Mouse (Mus musculus): Measurements from ENCODE around the gene Scaf11. TPM values are rescaled to one million over a fixed set of nuclear protein-coding genes. Genes with fewer than 3 reads are reported as not detected.
"Not testable (repeated sequence)": the region's sequence is repeated elsewhere in the genome, so short reads cannot be mapped to it uniquely, and the experiment has no call there.

The Scaf11 gene
- 112 and 116 TPM in 2 replicates for polyA plus RNA-seq (2014; fragmentation: Nextera tagmentation; extraction: Ambion mirVana)

DNA sequence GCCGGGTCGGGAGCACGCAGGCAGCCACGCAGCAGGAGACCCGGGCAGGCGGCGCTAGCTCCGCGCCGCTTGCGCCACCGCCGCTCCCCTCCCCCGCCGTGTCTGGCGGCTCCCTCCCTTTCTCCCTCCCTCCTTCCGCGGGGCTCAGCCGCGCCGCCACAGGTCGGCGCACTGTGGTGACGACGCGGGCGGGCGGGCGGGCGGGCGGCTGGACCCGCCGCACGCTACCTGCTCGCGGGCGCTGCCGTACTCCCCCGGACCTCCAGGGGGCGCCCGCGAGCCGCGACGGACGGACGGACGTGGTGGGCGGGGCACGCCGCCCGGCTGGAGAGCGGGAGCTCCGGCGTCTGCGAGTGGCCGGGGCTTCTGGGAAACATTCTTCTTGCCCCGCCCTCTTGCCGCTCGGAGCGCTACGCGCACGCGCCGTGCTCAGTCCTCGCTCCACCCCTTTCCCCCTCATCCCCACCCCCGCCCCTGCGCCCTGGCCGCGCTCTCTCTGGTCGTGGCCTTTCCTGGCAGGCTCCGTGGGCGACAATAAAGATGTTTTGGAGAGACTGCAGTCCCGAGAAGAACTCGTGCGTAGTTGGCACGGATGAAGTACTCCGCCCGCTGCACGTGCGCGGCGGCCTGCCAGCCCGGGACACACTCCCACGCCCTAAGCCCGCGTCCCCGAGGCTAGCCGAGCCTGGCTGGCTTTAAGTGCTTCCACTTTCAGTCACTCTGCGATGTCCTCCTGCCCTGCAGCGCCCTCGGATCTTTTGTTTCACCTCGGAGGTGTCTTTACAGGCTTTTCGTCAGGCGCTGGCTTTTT, at the start of gene Scaf11:
Gene Scaf11, minus strand, starts transcription at position 114 of the 811 bp plus-strand sequence.
- peak; percentile 99 for DNase-seq
- Histone ChIP-seq H3K9me3 (ENCODE audit: low read depth, low read length) (no peaks in the 10 kb centered on the region), H3K27me3 (ENCODE audit: insufficient read depth, low read length) (no peaks in the 10 kb centered on the region), H3K4me2 (peak within 1 kb of the TSS; percentile 94), H3K27ac (ENCODE audit: low read depth) (peak within 1 kb of the TSS; percentile 100), H3K4me3 (ENCODE audit: low read depth, low read length) (peak within 1 kb of the TSS; percentile 89), H3K9ac (peak within 1 kb of the TSS; percentile 98), H3K36me3 (ENCODE audit: insufficient read depth) (no peaks in the 10 kb centered on the region), H3K4me1 (ENCODE audit: insufficient read depth) (0 out of 2 replicates have a peak, but pooled peaks cover 8% of the 10 kb centered on the region)
- WGBS = under 1% methylated on average over 74 of the region's 96 CpGs
- 0 out of 2 replicates have a peak, but pooled peaks have one; percentile 34 for TF ChIP-seq CTCF (IDR thresholded peaks at IDR 0.05; ENCODE audit: low read depth)
- ATAC-seq (ENCODE audit: insufficient read depth) = peak; percentile 95

DNA sequence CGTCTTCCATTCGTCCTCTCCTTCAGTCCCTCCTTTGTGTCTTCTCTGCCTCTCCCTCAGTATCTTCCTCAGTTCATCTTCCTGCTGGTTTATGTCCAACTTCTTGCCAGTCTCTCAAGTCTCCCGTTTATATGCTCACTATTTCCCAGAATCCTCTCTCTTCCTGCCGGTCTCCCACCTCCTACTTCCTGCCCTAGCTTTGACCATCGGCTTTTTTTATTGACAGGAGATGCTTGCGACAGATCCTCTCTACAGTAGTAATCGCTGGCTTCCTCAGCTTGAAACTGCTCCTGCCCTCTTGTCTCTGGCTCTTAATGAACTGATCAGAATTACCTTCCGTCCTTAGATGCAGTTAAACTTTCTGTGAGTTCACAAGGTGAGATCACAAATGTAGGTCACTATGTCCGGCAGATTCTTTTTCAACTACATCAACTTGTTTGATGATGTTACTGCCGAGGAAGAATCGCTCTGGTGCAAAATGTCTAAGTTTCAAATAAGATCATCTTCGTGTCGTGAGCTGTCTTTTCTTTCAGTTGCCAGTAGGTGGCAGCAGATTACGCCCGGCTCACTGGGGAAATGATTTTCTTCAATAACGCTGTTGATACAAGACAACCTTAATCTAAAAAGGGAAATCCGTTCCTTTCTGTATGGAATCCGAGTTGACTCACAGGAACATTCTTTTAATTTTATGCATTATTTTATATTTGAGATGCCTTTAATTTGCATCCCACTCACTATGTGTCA, 46.6 kb upstream of the Scaf11 start:
- Histone ChIP-seq H3K36me3 (ENCODE audit: insufficient read depth) (no peaks in the 10 kb centered on the region), H3K27ac (ENCODE audit: low read depth) (no peak overlapping the region), H3K9me3 (ENCODE audit: low read depth, low read length) (peaks cover 8% of the 10 kb centered on the region; the same call in 1 of the 2 replicates), H3K27me3 (ENCODE audit: insufficient read depth, low read length) (no peaks in the 10 kb centered on the region), H3K4me1 (ENCODE audit: insufficient read depth) (no peaks in the 10 kb centered on the region), H3K4me2 (peak overlapping the region; percentile 49), H3K9ac (peak overlapping the region; percentile 28; the same call in 1 of the 2 replicates), H3K4me3 (ENCODE audit: low read depth, low read length) (peak overlapping the region; percentile 8)
- TF ChIP-seq CTCF (IDR thresholded peaks at IDR 0.05; ENCODE audit: low read depth) = peak; percentile 84
- ATAC-seq (ENCODE audit: insufficient read depth) (no peak), DNase-seq (peak; percentile 87)
- 29% methylated on average over 18 of the region's 18 CpGs for WGBS

DNA sequence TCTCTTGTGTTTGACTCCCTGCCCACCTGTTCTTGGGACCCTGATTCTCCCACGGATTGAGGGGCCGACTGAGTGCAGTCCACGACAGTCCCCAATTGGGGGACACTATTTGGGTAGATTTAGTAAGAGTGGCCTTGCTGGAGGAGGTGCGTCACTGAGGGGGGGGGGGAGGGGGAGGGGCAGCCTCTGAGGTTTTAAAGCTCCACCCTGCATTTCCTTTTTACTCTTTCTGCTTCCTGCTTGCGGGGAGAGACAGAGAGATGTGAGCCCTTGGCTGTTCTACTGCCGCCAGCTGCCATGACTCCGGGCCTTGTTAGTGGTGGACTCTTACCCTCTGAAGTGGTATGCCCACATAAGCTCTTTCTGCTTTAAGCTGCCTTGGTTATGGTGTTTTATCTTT, 37.0 kb upstream of the Scaf11 start:
- H3K9me3 ChIP-seq (ENCODE audit: low read depth, low read length) = no peaks in the 10 kb centered on the region
- no peak for ATAC-seq (ENCODE audit: insufficient read depth)

DNA sequence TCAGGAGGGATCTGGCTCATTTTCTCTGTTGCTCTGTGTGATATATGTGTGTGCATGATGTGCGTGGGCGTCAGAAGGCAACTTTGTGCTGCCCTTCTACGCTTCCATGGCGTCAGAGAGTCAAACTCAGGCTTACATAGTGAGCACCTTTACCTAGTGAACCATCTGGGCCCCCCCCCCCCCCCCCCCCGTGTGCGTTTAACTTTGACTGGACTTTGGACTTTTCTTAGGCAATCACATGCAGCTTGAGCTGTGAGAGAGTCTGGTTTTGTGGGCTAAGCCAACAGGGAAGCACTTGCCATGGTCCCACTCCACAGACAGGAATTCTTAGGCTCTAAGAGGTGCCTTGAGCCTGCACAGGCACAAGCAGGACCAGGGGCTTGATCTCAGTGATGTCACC, 33.6 kb upstream of the Scaf11 start:
- TF ChIP-seq CTCF (IDR thresholded peaks at IDR 0.05; ENCODE audit: low read depth) = no peak
- no peaks in the 10 kb centered on the region for H3K36me3 ChIP-seq (ENCODE audit: insufficient read depth)
- 89% methylated on average over 5 of the region's 6 CpGs for WGBS
- no peak overlapping the region for H3K4me3 ChIP-seq (ENCODE audit: low read depth, low read length)
- H3K27me3 ChIP-seq (ENCODE audit: insufficient read depth, low read length) = no peaks in the 10 kb centered on the region
- no peak for DNase-seq
- ATAC-seq (ENCODE audit: insufficient read depth) = no peak
- H3K9ac ChIP-seq = no peak overlapping the region
- no peaks in the 10 kb centered on the region for H3K4me1 ChIP-seq (ENCODE audit: insufficient read depth)
- no peak overlapping the region for H3K27ac ChIP-seq (ENCODE audit: low read depth)
- H3K9me3 ChIP-seq (ENCODE audit: low read depth, low read length) = no peaks in the 10 kb centered on the region
- no peak overlapping the region for H3K4me2 ChIP-seq

More for the DNA sequence above, 37.0 kb upstream of the Scaf11 start:
- Histone ChIP-seq H3K36me3 (ENCODE audit: insufficient read depth) (no peaks in the 10 kb centered on the region), H3K27me3 (ENCODE audit: insufficient read depth, low read length) (no peaks in the 10 kb centered on the region), H3K4me3 (ENCODE audit: low read depth, low read length) (no peak overlapping the region), H3K9ac (no peak overlapping the region), H3K4me1 (ENCODE audit: insufficient read depth) (no peaks in the 10 kb centered on the region), H3K27ac (ENCODE audit: low read depth) (no peak overlapping the region), H3K4me2 (no peak overlapping the region)
- DNase-seq = no peak
- 86% methylated on average over 7 of the region's 7 CpGs for WGBS
- TF ChIP-seq CTCF (IDR thresholded peaks at IDR 0.05; ENCODE audit: low read depth) = no peak

DNA sequence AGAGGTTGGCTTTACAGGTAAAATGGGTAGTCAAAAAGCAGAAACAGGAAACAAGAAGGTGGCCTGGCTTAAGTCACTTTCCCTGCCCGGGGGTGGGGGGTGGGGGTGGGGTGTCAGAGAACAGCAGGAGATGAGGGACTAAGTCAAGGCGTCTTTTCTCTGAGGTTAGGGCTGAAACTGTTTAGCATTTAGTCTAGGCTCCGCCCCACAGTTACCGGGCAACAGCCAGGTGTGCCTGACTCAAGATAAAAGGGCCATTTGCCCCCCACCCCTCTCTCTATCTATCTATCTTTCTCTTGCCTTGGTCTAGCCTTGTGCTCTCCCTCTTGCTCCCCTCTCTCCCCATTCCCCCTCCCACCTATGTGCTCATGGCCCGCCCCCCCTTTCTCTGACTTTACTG, 32.9 kb upstream of the Scaf11 start:
- no peaks in the 10 kb centered on the region for H3K27me3 ChIP-seq (ENCODE audit: insufficient read depth, low read length)
- TF ChIP-seq CTCF (IDR thresholded peaks at IDR 0.05; ENCODE audit: low read depth) = no peak
- 0 out of 2 replicates have a peak, but pooled peaks cover 3% of the 10 kb centered on the region for H3K4me1 ChIP-seq (ENCODE audit: insufficient read depth)
- H3K4me3 ChIP-seq (ENCODE audit: low read depth, low read length) = no peak overlapping the region
- DNase-seq (no peak), ATAC-seq (ENCODE audit: insufficient read depth) (no peak)
- no peaks in the 10 kb centered on the region for H3K9me3 ChIP-seq (ENCODE audit: low read depth, low read length)
- H3K36me3 ChIP-seq (ENCODE audit: insufficient read depth) = no peaks in the 10 kb centered on the region
- no peak overlapping the region for H3K27ac ChIP-seq (ENCODE audit: low read depth)
- H3K9ac ChIP-seq = no peak overlapping the region
- 67% methylated on average over 5 of the region's 5 CpGs for WGBS
- no peak overlapping the region for H3K4me2 ChIP-seq

DNA sequence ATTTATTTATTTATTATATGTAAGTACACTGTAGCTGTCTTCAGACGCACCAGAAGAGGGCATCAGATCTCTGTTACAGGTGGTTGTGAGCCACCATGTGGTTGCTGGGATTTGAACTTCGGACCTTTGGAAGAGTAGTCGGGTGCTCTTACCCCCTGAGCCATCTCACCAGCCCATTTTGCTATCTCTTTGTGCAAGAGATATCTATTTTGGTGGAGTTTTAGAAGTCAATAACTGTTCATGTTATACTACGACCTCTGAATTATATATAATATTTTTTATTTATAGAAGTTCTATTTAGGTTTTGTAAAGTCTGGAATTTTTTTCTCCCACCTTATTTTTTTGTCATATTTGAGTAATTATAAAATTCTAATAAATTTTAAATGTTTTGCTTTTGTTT, 32.3 kb upstream of the Scaf11 start:
- not testable (repeated sequence) for H3K9me3 ChIP-seq (ENCODE audit: low read depth, low read length); H3K27ac ChIP-seq (ENCODE audit: low read depth); H3K36me3 ChIP-seq (ENCODE audit: insufficient read depth); H3K4me3 ChIP-seq (ENCODE audit: low read depth, low read length); DNase-seq; H3K9ac ChIP-seq; ATAC-seq (ENCODE audit: insufficient read depth); H3K4me2 ChIP-seq; H3K27me3 ChIP-seq (ENCODE audit: insufficient read depth, low read length); H3K4me1 ChIP-seq (ENCODE audit: insufficient read depth)
- WGBS = 90% methylated on average over 4 of the region's 4 CpGs
